Mouse (Mus musculus): ENCODE measurements around the gene Zfp963.

DNA sequence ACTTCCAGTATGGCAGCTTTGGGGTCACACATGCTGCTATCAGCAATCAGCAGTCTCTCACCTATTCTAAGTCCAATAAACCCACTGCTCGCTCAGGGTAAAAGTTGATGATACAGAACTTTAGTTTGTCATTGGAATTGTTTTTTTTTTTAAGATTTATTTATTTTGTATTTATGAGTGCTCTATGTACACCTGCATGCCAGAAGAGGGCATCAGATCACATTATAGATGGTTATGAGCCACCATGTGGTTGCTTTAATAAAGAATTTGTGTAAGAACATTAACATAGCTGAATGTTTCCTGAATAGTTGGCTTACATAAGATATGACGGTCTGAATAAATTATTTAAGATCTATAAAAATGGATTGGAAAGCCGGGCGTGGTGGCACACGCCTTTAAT lies 8.5 kb upstream of the Zfp963 start:
- TF ChIP-seq POLR2A (IDR thresholded peaks at IDR 0.05; ENCODE audit: control insufficient read depth, extremely low read depth, insufficient read depth, low read length, poor library complexity), result no peak
- no peak for TF ChIP-seq CTCF (IDR thresholded peaks at IDR 0.05; ENCODE audit: borderline replicate concordance, control insufficient read depth, extremely low read depth, insufficient read depth, low read length, poor library complexity)
